Mouse (Mus musculus): Measurements from ENCODE around the gene Olfr968. TPM values are rescaled to one million over a fixed set of nuclear protein-coding genes. Genes with fewer than 3 reads are reported as not detected.

Gene Olfr968
- not detected in 2 replicates for polyA plus RNA-seq (2015; fragmentation: Nextera tagmentation; extraction: Ambion mirVana)

DNA sequence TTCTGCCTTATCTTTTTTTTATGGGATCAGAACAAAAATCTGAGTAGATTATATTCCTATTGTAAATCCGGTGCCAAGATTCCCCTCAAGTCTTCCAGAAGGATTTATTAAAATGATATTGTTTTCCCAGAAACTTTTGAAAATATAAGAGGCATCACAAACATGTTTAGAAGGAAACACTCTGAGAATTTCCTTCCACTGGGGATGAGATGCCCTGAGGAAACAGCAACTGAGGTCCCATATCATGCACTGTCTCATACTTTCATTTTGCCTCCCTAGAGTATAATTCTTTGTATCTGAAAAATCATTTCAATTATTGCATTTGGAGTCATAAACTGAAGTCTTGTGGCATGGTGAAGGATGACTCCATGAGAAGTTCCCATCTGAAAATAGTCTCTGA lies at the start of gene Olfr968:
Gene Olfr968, minus strand, starts transcription at position 101 of the 400 bp plus-strand sequence.
- WGBS = 70% methylated on average over 1 of the region's 1 CpGs
- no peaks in the 10 kb centered on the region for H3K27me3 ChIP-seq (ENCODE audit: control insufficient read depth, insufficient read depth, low read length)
- H3K27ac ChIP-seq (replicated peaks) = no peak within 1 kb of the TSS
- no peak within 1 kb of the TSS for H3K9ac ChIP-seq (ENCODE audit: low read length)
- H3K4me2 ChIP-seq (replicated peaks; ENCODE audit: low read depth) = no peak within 1 kb of the TSS
- DNase-seq (ENCODE audit: low spot score) (no peak), ATAC-seq (ENCODE audit: low FRiP score, low TSS enrichment) (no peak)
- no peaks in the 10 kb centered on the region for H3K9me3 ChIP-seq (ENCODE audit: control insufficient read depth, low read length)
- no peak for TF ChIP-seq CTCF (IDR thresholded peaks at IDR 0.05; ENCODE audit: low read depth)
- TF ChIP-seq EP300 (optimal IDR thresholded peaks at IDR 0.05) = no peak
- H3K36me3 ChIP-seq (ENCODE audit: control insufficient read depth, insufficient read depth, low read length) = no peaks in the 10 kb centered on the region
- H3K4me1 ChIP-seq (replicated peaks; ENCODE audit: control insufficient read depth, insufficient read depth) = no peaks in the 10 kb centered on the region
- no peak within 1 kb of the TSS for H3K4me3 ChIP-seq (ENCODE audit: low read depth, low read length)

GRCm38 (mm10) chr9:39808560-39808959 lies 25.5 kb upstream of the Olfr968 start, which contains the start of gene Olfr970:
TSS of gene Olfr970 (plus strand) at chr9:39808860.
- WGBS = 72% methylated on average over 4 of the region's 4 CpGs
- Histone ChIP-seq H3K36me3 (ENCODE audit: control insufficient read depth, insufficient read depth, low read length) (no peaks in the 10 kb centered on the region), H3K4me2 (replicated peaks; ENCODE audit: low read depth) (no peak within 1 kb of the TSS), H3K9me3 (ENCODE audit: control insufficient read depth, low read length) (no peaks in the 10 kb centered on the region), H3K4me1 (replicated peaks; ENCODE audit: control insufficient read depth, insufficient read depth) (no peaks in the 10 kb centered on the region), H3K9ac (ENCODE audit: low read length) (no peak within 1 kb of the TSS), H3K27ac (replicated peaks) (no peak within 1 kb of the TSS), H3K27me3 (ENCODE audit: control insufficient read depth, insufficient read depth, low read length) (no peaks in the 10 kb centered on the region), H3K4me3 (ENCODE audit: low read depth, low read length) (no peak within 1 kb of the TSS)
- DNase-seq (ENCODE audit: low spot score) (no peak), ATAC-seq (ENCODE audit: low FRiP score, low TSS enrichment) (no peak)
- TF ChIP-seq EP300 (optimal IDR thresholded peaks at IDR 0.05) (no peak), CTCF (IDR thresholded peaks at IDR 0.05; ENCODE audit: low read depth) (no peak)

GRCm38 (mm10) chr9:39790558-39790957 lies 7.5 kb upstream of the Olfr968 start, which contains the start of gene Olfr969:
TSS of gene Olfr969 (plus strand) at chr9:39790945.
- no peak for DNase-seq (ENCODE audit: low spot score)
- no peak within 1 kb of the TSS for H3K4me2 ChIP-seq (replicated peaks; ENCODE audit: low read depth)
- no peak within 1 kb of the TSS for H3K9ac ChIP-seq (ENCODE audit: low read length)
- H3K36me3 ChIP-seq (ENCODE audit: control insufficient read depth, insufficient read depth, low read length) = no peaks in the 10 kb centered on the region
- H3K9me3 ChIP-seq (ENCODE audit: control insufficient read depth, low read length) = no peaks in the 10 kb centered on the region
- ATAC-seq (ENCODE audit: low FRiP score, low TSS enrichment) = no peak
- no peaks in the 10 kb centered on the region for H3K27me3 ChIP-seq (ENCODE audit: control insufficient read depth, insufficient read depth, low read length)
- H3K4me3 ChIP-seq (ENCODE audit: low read depth, low read length) = no peak within 1 kb of the TSS
- no peak for TF ChIP-seq EP300 (optimal IDR thresholded peaks at IDR 0.05)
- TF ChIP-seq CTCF (IDR thresholded peaks at IDR 0.05; ENCODE audit: low read depth) = no peak
- no peak within 1 kb of the TSS for H3K27ac ChIP-seq (replicated peaks)
- WGBS = 68% methylated on average over 2 of the region's 2 CpGs
- no peaks in the 10 kb centered on the region for H3K4me1 ChIP-seq (replicated peaks; ENCODE audit: control insufficient read depth, insufficient read depth)

- ATAC-seq (ENCODE audit: low FRiP score, low TSS enrichment) = no peak
- WGBS = 85% methylated on average over 1 of the region's 1 CpGs
Measured at GRCm38 (mm10) chr9:39746428-39746827, 36.6 kb downstream of the Olfr968 start.

GRCm38 (mm10) chr9:39745949-39746348 lies 37.1 kb downstream of the Olfr968 start, which contains the start of gene Olfr967:
TSS of gene Olfr967 (plus strand) at chr9:39746249.
- Histone ChIP-seq H3K27ac (replicated peaks) (no peak within 1 kb of the TSS), H3K4me2 (replicated peaks; ENCODE audit: low read depth) (no peak within 1 kb of the TSS), H3K9ac (ENCODE audit: low read length) (no peak within 1 kb of the TSS), H3K27me3 (ENCODE audit: control insufficient read depth, insufficient read depth, low read length) (no peaks in the 10 kb centered on the region), H3K9me3 (ENCODE audit: control insufficient read depth, low read length) (no peaks in the 10 kb centered on the region), H3K4me1 (replicated peaks; ENCODE audit: control insufficient read depth, insufficient read depth) (no peaks in the 10 kb centered on the region), H3K36me3 (ENCODE audit: control insufficient read depth, insufficient read depth, low read length) (no peaks in the 10 kb centered on the region), H3K4me3 (ENCODE audit: low read depth, low read length) (no peak within 1 kb of the TSS)
- DNase-seq (ENCODE audit: low spot score) (no peak), ATAC-seq (ENCODE audit: low FRiP score, low TSS enrichment) (no peak)
- TF ChIP-seq CTCF (IDR thresholded peaks at IDR 0.05; ENCODE audit: low read depth) = no peak
- TF ChIP-seq EP300 (optimal IDR thresholded peaks at IDR 0.05) = no peak

More at GRCm38 (mm10) chr9:39746428-39746827, 36.6 kb downstream of the Olfr968 start:
- no peaks in the 10 kb centered on the region for H3K36me3 ChIP-seq (ENCODE audit: control insufficient read depth, insufficient read depth, low read length)
- H3K27ac ChIP-seq (replicated peaks) = no peak overlapping the region
- no peaks in the 10 kb centered on the region for H3K27me3 ChIP-seq (ENCODE audit: control insufficient read depth, insufficient read depth, low read length)
- no peak overlapping the region for H3K9ac ChIP-seq (ENCODE audit: low read length)
- no peak for DNase-seq (ENCODE audit: low spot score)
- no peak overlapping the region for H3K4me2 ChIP-seq (replicated peaks; ENCODE audit: low read depth)
- TF ChIP-seq CTCF (IDR thresholded peaks at IDR 0.05; ENCODE audit: low read depth) (no peak), EP300 (optimal IDR thresholded peaks at IDR 0.05) (no peak)
- no peaks in the 10 kb centered on the region for H3K9me3 ChIP-seq (ENCODE audit: control insufficient read depth, low read length)
- no peaks in the 10 kb centered on the region for H3K4me1 ChIP-seq (replicated peaks; ENCODE audit: control insufficient read depth, insufficient read depth)
- H3K4me3 ChIP-seq (ENCODE audit: low read depth, low read length) = no peak overlapping the region

- DNase-seq (ENCODE audit: low spot score) = no peak
- Histone ChIP-seq H3K9me3 (ENCODE audit: control insufficient read depth, low read length) (no peaks in the 10 kb centered on the region), H3K4me1 (replicated peaks; ENCODE audit: control insufficient read depth, insufficient read depth) (no peaks in the 10 kb centered on the region), H3K4me3 (ENCODE audit: low read depth, low read length) (no peak overlapping the region), H3K36me3 (ENCODE audit: control insufficient read depth, insufficient read depth, low read length) (no peaks in the 10 kb centered on the region), H3K27ac (replicated peaks) (no peak overlapping the region), H3K4me2 (replicated peaks; ENCODE audit: low read depth) (no peak overlapping the region), H3K9ac (ENCODE audit: low read length) (no peak overlapping the region), H3K27me3 (ENCODE audit: control insufficient read depth, insufficient read depth, low read length) (no peaks in the 10 kb centered on the region)
- ATAC-seq (ENCODE audit: low FRiP score, low TSS enrichment) = no peak
- 94% methylated on average over 1 of the region's 1 CpGs for WGBS
- no peak for TF ChIP-seq EP300 (optimal IDR thresholded peaks at IDR 0.05)
Measured at GRCm38 (mm10) chr9:39740741-39741140, 42.3 kb downstream of the Olfr968 start.
